Mouse (Mus musculus): ENCODE data around the gene Mreg. TPM values are rescaled to one million over a fixed set of nuclear protein-coding genes. Genes with fewer than 3 reads are reported as not detected.
A peak's percentile ranks its signal among the peaks of the same experiment; 100 is the strongest.

Mreg gene
- total and polyA plus RNA-seq, 3 experiments = 50.6 to 69.8 (median 52.4) TPM

- peak overlapping the region; percentile 94 for H3K4me2 ChIP-seq (ENCODE audit: insufficient read depth, low read depth, poor library complexity, severe bottlenecking)
- H3K79me2 ChIP-seq (replicated peaks; ENCODE audit: control insufficient read depth, extremely low read depth, insufficient read depth, poor library complexity, severe bottlenecking) = no peaks in the 10 kb centered on the region
- in situ Hi-C loops (cut with MboI; ENCODE audit: low pct_ligation_motif_present, low pct_unique_long_range_greater_than_20kb, low sequenced_read_pairs) (no loop called here), dilution Hi-C loops (cut with MboI; ENCODE audit: extremely low pct_ligation_motif_present, extremely low pct_unique_long_range_greater_than_20kb, low sequenced_read_pairs) (no loop called here)
- H3K9me3 ChIP-seq (replicated peaks; ENCODE audit: low read length) = no peaks in the 10 kb centered on the region
- DNase-seq (ENCODE audit: extremely low read depth) = peak; percentile 89
- H3K4me3 ChIP-seq (replicated peaks in 1 of 3; ENCODE audit: low read depth in 2 of 3, low read length in 2 of 3, poor library complexity in 1 of 3) = peak overlapping the region; percentile 31 to 62 (median 50)
- peaks cover 0 to 26% of the 10 kb centered on the region in 2 experiments; a peak in 2 of 4 replicates for H3K4me1 ChIP-seq (ENCODE audit: control insufficient read depth in 1 of 2, insufficient read depth in 2 of 2)
- TF ChIP-seq ELF1 (IDR thresholded peaks at IDR 0.05; ENCODE audit: low read depth, low read length) = peak; percentile 90
- no peak for TF ChIP-seq ZKSCAN1 (IDR thresholded peaks at IDR 0.05; ENCODE audit: borderline replicate concordance, low read depth, low read length)
- peak; percentile 62 for TF ChIP-seq NELFE (IDR thresholded peaks at IDR 0.05; ENCODE audit: low read depth, low read length)
- TF ChIP-seq MXI1 (IDR thresholded peaks at IDR 0.05; ENCODE audit: low read depth, low read length) = peak; percentile 82
- TF ChIP-seq SIN3A (IDR thresholded peaks at IDR 0.05; ENCODE audit: low read length) = peak; percentile 66
- TF ChIP-seq RAD21 (IDR thresholded peaks at IDR 0.05; ENCODE audit: low read depth, low read length) = no peak
- peak; percentile 39; the same call in 1 of the 2 replicates for TF ChIP-seq CHD2 (IDR thresholded peaks at IDR 0.05; ENCODE audit: low read length)
- TF ChIP-seq MAX (IDR thresholded peaks at IDR 0.05; ENCODE audit: low read length) = peak; percentile 69; the same call in 1 of the 2 replicates
- TF ChIP-seq TCF12 (IDR thresholded peaks at IDR 0.05; ENCODE audit: low read depth, low read length) = peak; percentile 57; the same call in 1 of the 2 replicates
- TF ChIP-seq UBTF (IDR thresholded peaks at IDR 0.05; ENCODE audit: low read depth, low read length) = 0 out of 2 replicates have a peak, but pooled peaks have one; percentile 33
- TF ChIP-seq PAX5 (IDR thresholded peaks at IDR 0.05; ENCODE audit: low read length) = no peak
- TF ChIP-seq MYC (IDR thresholded peaks at IDR 0.05; ENCODE audit: low read depth, low read length) = peak; percentile 27; the same call in 1 of the 2 replicates
- peak; percentile 98 for TF ChIP-seq TBP (conservative IDR thresholded peaks at IDR 0.05; ENCODE audit: low read depth, low read length)
- peak overlapping the region; percentile 56 for H3K9ac ChIP-seq (ENCODE audit: insufficient read depth, low read depth)
- peaks cover 0 to 16% of the 10 kb centered on the region in 2 experiments for H3K36me3 ChIP-seq (replicated peaks in 1 of 2; ENCODE audit: control insufficient read depth in 1 of 2, insufficient read depth in 1 of 2, low read length in 1 of 2)
- no peaks in the 10 kb centered on the region for H3K27me3 ChIP-seq (replicated peaks)
- peak overlapping the region; percentile 96 for H3K27ac ChIP-seq (ENCODE audit: insufficient read depth, low read depth)
Observed at GRCm38 (mm10) chr1:72254545-72255061, 42.5 kb upstream of the Mreg start.

- Histone ChIP-seq H3K27me3 (replicated peaks) (no peaks in the 10 kb centered on the region), H3K9ac (ENCODE audit: insufficient read depth, low read depth) (peak overlapping the region; percentile 56), H3K4me1 (ENCODE audit: control insufficient read depth in 1 of 2, insufficient read depth in 2 of 2) (peaks cover 0 to 26% of the 10 kb centered on the region in 2 experiments; a peak in 2 of 4 replicates), H3K4me3 (replicated peaks in 1 of 3; ENCODE audit: low read depth in 2 of 3, low read length in 2 of 3, poor library complexity in 1 of 3) (peak overlapping the region in 2 of 3 experiments; percentile 10 to 50), H3K36me3 (replicated peaks in 1 of 2; ENCODE audit: control insufficient read depth in 1 of 2, insufficient read depth in 1 of 2, low read length in 1 of 2) (peaks cover 0 to 13% of the 10 kb centered on the region in 2 experiments), H3K9me3 (replicated peaks; ENCODE audit: low read length) (no peaks in the 10 kb centered on the region), H3K27ac (ENCODE audit: insufficient read depth, low read depth) (no peak overlapping the region), H3K4me2 (ENCODE audit: insufficient read depth, low read depth, poor library complexity, severe bottlenecking) (peak overlapping the region; percentile 94), H3K79me2 (replicated peaks; ENCODE audit: control insufficient read depth, extremely low read depth, insufficient read depth, poor library complexity, severe bottlenecking) (no peaks in the 10 kb centered on the region)
- dilution Hi-C loops (cut with MboI; ENCODE audit: extremely low pct_ligation_motif_present, extremely low pct_unique_long_range_greater_than_20kb, low sequenced_read_pairs) = no loop called here
- DNase-seq (ENCODE audit: extremely low read depth) = peak; percentile 37
- in situ Hi-C loops (cut with MboI; ENCODE audit: low pct_ligation_motif_present, low pct_unique_long_range_greater_than_20kb, low sequenced_read_pairs) = no loop called here
- no peak for TF ChIP-seq ZKSCAN1 (IDR thresholded peaks at IDR 0.05; ENCODE audit: borderline replicate concordance, low read depth, low read length)
- no peak for TF ChIP-seq E2F4 (IDR thresholded peaks at IDR 0.05; ENCODE audit: insufficient replicate concordance, low read depth, low read length)
- TF ChIP-seq CHD1 (IDR thresholded peaks at IDR 0.05; ENCODE audit: low read depth, low read length) = 0 out of 2 replicates have a peak, but pooled peaks have one; percentile 72
- TF ChIP-seq KAT2A (IDR thresholded peaks at IDR 0.05; ENCODE audit: insufficient replicate concordance, low read length) = no peak
- TF ChIP-seq MAZ (IDR thresholded peaks at IDR 0.05; ENCODE audit: low read depth, low read length) = no peak
- TF ChIP-seq USF1 (IDR thresholded peaks at IDR 0.05; ENCODE audit: low read depth, low read length) = no peak
- TF ChIP-seq HCFC1 (IDR thresholded peaks at IDR 0.05; ENCODE audit: low read depth, low read length) = no peak
- TF ChIP-seq MXI1 (IDR thresholded peaks at IDR 0.05; ENCODE audit: low read depth, low read length) = no peak
- no peak; the same call in 1 of the 2 replicates for TF ChIP-seq IRF4 (IDR thresholded peaks at IDR 0.05; ENCODE audit: low read depth, low read length)
- TF ChIP-seq ZC3H11A (IDR thresholded peaks at IDR 0.05; ENCODE audit: low read depth, low read length) = no peak
- no peak for TF ChIP-seq USF2 (conservative IDR thresholded peaks at IDR 0.05; ENCODE audit: low read depth, low read length)
- no peak for TF ChIP-seq CTCF (conservative IDR thresholded peaks at IDR 0.05 in 1 of 2, IDR thresholded peaks at IDR 0.05 in 1 of 2; ENCODE audit: low read depth in 2 of 2, low read length in 2 of 2)
- no peak for TF ChIP-seq UBTF (IDR thresholded peaks at IDR 0.05; ENCODE audit: low read depth, low read length)
- no peak for TF ChIP-seq EP300 (IDR thresholded peaks at IDR 0.05; ENCODE audit: low read length)
- no peak for TF ChIP-seq TBP (conservative IDR thresholded peaks at IDR 0.05; ENCODE audit: low read depth, low read length)
- peak; percentile 65 for TF ChIP-seq NRF1 (IDR thresholded peaks at IDR 0.05; ENCODE audit: low read depth, low read length)
- TF ChIP-seq MAFK (IDR thresholded peaks at IDR 0.05; ENCODE audit: insufficient replicate concordance, low read length) = no peak
- no peak for TF ChIP-seq MYC (IDR thresholded peaks at IDR 0.05; ENCODE audit: low read depth, low read length)
- no peak for TF ChIP-seq CHD2 (IDR thresholded peaks at IDR 0.05; ENCODE audit: low read length)
- TF ChIP-seq PAX5 (IDR thresholded peaks at IDR 0.05; ENCODE audit: low read length) = no peak
- TF ChIP-seq POLR2A (IDR thresholded peaks at IDR 0.05; ENCODE audit: low read depth, low read length) = no peak
- no peak for TF ChIP-seq POLR2AphosphoS2 (IDR thresholded peaks at IDR 0.05; ENCODE audit: low read depth, low read length)
- TF ChIP-seq RAD21 (IDR thresholded peaks at IDR 0.05; ENCODE audit: low read depth, low read length) = no peak
- 0 out of 2 replicates have a peak, but pooled peaks have one; percentile 9 for TF ChIP-seq MEF2A (IDR thresholded peaks at IDR 0.05; ENCODE audit: borderline replicate concordance, low read depth, low read length)
- TF ChIP-seq SIN3A (IDR thresholded peaks at IDR 0.05; ENCODE audit: low read length) = no peak
Observed at GRCm38 (mm10) chr1:72253881-72254491, 41.9 kb upstream of the Mreg start.

Measured in CH12.LX (cell line).